Mouse (Mus musculus): ENCODE data around the gene Casp12.

- no peak for TF ChIP-seq CTCF (IDR thresholded peaks at IDR 0.05; ENCODE audit: low read depth, low read length)
- TF ChIP-seq TAL1 (conservative IDR thresholded peaks at IDR 0.05; ENCODE audit: low read depth, low read length) = no peak
- no peak for TF ChIP-seq GATA1 (IDR thresholded peaks at IDR 0.05; ENCODE audit: borderline replicate concordance, low read length)
Observed at GRCm38 (mm10) chr9:5344090-5344489, 1.1 kb upstream of the Casp12 start.
